Mouse (Mus musculus) yolk sac, embryonic 10.5 days (tissue): ENCODE measurements around the gene Krtap4-2.
"Not testable (repeated sequence)": the region's sequence is repeated elsewhere in the genome, so short reads cannot be mapped to it uniquely, and the experiment has no call there.

Source experiments
- DNase-seq: peaks from one replicate; pipeline ENCODE4 v3.0.0-alpha.2; 2017; ENCODE audit warnings: low spot score

Krtap4-2 gene

DNA sequence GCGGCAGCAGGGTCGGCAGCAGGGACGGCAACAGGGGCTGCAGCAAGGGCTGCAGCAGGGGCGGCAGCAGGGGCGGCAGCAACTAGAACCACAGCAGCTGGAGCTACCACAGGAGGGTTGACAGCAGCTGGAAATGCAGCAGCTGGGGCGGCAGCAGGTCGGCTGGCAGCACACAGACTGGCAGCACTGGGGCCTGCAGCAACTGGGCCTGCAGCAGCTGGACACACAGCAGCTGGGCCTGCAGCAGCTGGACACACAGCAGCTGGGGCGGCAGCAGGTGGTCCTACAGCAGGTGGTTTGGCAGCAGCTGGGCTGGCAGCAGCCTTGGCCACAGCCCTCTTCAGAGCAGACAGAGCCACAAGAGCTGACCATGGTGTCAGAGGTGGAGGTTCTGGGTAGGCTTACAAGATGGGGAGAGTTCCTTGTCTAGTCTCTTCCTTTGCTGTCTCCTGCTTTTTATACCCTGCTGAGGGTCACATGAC is at the start of gene Krtap4-2:
TSS of gene Krtap4-2 (minus strand) at position 432 of the 482 bp plus-strand sequence.
- DNase-seq: no peak

DNA sequence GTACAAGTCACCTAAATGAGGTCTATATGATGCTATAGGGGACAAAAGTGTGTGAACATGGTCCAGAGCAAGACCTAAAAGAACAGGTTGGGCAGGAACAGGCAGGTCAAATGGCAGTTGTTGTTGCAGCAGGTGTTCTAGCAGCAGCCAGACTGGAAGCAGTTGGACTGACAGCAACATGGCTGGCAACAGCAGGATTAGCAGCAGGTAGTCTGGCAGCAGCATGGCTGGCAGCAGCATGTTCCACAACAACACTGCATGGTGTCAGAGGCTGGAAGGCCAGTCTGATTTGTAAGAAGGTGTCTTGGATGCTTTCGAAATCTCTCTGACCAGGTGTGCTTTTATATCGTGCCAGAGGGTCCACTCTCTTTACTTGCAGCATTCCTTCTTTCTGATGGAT is 48.6 kb upstream of the Krtap4-2 start:
- no peak for DNase-seq

DNA sequence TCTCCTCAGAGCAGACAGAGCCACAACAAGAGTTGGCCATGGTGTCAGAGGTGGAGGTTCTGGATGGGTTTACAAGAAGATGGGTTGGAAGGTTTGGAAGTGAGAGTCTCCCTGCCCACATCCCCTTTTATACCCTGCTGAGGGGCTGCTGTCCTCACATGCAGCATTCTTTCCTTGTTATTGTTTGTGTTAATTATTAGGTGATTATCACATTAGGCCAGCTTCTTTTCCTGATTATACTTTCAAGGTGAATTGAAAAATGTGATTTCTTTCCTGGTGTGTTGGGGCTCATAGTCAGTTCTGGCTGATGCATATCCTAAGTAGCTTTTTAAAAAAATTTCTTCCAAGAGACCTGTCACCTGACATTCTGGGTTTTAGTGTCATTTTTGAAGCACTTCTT is 31.0 kb upstream of the Krtap4-2 start, which contains the start of gene Krtap4-6:
TSS of gene Krtap4-6 (minus strand) at position 101 of the 400 bp plus-strand sequence.
- no peak for DNase-seq

DNA sequence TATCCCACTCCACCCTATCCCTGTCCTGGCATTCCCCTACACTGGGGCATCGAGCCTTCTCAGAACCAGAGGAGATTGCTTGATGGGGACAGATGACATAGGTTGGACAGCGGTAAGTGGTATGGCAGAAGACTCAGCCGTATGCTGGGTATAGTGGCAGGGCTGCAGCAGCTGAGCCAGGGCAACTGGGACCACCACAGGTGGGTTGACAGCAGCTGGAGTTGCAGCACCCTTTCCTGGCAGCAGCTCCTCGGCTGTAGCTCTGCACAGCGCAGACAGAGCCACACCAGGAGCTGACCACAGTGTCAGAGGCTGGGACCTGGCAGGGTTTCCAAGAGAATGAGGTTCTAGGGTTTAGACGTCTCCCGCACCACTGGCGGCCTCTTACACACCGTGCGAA is 27.9 kb upstream of the Krtap4-2 start:
- no peak for DNase-seq

DNA sequence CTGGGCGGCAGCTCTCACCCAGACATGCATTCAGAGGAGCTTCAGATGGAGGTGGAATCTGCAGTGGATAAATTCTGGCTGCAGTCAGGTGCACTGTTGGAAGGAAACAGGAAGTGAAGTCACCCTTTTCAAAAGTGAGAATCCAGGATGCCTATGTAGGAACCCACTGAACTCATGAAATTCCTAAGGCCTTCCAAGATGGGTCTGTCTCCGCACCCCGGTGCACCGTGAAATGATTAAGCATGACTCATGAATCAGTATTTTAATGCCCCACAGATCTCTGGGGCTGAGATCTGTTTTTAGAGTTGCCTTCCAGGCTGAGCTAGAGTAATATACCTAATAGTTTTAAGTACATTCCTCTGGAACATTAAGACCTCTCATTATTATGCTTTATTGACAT is 24.4 kb upstream of the Krtap4-2 start:
- DNase-seq: no peak

DNA sequence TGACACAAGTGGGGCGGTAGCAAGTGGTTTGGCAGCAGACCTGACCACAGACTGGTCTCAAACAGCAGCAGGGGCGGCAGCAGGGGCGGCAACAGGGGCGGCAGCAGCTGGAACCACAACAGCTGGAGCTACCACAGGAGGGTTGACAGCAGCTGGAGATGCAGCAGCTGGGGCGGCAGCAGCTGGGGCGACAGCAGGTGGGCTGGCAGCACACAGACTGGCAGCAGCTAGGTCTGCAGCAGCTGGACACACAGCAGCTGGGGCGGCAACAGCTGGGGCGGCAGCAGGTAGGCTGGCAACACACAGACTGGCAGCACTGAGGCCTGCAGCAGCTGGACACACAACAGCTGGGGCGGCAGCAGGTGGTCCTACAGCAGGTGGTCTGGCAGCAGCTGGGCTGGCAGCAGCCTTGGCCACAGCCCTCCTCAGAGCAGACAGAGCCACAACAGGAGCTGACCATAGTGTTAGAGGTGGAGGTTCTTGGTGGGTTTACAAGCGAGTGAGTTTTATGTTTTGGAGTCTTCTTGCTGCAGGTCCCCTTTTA is 23.7 kb upstream of the Krtap4-2 start, which contains the start of gene Gm11563:
TSS of gene Gm11563 (minus strand) at position 494 of the 544 bp plus-strand sequence.
- DNase-seq: not testable (repeated sequence)

DNA sequence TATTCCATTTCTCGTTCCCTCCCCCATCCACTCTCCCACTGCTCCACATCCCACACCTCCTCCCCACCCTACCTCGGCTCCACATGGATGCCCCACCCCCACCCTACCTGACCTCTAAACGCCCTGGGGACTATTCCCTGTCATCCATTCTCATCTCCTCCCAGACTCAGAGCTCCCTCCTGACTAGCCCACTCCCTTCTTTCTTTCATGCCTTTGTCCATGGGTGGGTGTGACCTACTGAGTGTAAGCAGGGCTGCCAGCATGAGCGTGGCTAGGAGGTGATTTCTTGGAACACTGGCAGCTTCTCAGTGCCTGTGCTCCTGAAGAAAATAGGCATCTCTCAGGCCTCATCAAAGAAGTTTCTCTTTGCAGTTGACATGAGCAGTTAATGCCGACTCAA is 22.2 kb upstream of the Krtap4-2 start:
- no peak for DNase-seq

DNA sequence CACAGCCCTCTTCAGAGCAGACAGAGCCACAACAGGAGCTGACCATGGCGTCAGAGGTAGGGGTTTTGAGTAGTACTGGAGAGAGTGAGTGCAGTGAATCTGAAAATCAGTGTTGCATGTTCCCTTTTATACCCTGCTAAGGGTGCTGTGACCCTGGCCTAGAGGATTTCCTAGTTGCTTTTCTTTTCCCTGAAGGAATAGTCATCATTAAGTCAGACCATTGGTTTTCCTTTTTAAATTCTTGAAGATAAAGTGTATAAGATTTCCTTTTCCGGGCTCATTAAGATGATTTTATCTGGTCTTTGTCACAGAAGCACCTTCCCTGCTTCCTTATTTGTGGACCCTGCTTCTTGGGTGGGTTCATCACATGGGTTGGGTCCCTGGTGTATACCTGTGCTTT is 15.3 kb upstream of the Krtap4-2 start, which contains the start of gene Gm11555:
TSS of gene Gm11555 (minus strand) at position 101 of the 400 bp plus-strand sequence.
- DNase-seq: no peak

DNA sequence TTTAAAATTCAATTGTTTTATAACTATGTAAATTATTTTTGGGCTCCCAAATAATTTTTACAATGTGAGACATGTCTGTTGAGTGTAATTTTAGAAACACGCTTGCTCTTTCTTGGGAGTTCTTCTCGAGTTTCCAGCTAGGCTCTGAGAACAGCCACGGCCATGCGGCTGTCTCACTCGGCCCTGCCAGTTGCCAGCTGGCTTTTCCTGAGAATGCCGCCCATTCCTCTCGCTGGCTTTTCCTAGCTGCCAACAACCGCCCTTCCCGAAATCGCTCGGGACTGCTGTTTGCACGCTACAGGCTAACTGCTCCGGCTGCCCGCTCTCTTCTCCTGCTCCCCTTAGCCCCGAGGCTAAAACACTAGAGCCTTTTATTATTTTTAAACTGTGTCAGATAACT is 11.6 kb upstream of the Krtap4-2 start:
- no peak for DNase-seq

DNA sequence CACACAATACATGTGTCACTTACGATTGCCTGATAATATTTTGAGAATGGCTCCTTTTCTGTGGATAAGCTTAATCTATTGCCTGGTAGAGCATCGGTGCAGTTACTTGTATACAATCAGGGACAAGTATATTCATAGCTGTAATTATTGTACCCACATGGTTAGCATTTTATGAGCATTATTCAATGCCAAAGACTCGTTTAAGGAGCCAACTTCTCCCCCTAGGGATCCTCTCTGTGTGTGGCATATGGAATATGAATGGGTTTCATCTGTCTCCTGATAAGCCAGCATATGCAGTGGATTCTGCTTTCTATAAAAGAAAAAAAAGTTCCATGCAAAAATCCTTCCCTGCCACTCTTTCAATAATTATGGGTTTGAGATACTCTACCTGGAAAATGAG is 9.5 kb upstream of the Krtap4-2 start:
- DNase-seq: no peak

DNA sequence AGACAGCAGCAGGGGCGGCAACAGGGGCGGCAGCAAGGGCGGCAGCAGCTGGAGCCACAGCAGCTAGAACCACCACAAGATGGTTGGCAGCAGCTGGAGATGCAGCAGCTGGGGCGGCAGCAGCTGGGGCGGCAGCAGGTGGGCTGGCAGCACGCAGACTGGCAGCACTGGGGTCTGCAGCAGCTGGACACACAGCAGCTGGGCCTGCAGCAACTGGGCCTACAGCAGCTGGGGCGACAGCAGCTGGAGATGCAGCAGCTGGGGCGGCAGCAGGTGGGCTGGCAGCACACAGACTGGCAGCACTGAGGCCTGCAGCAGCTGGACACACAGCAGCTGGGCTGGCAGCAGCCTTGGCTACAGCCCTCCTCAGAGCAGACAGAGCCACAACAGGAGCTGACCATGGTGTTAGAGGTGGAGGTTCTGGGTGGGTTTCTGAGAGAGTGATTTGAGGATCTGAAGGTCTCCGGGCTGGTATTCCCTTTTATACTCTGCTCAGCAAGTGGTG is 8.8 kb upstream of the Krtap4-2 start, which contains the start of gene Krtap4-7:
TSS of gene Krtap4-7 (minus strand) at position 455 of the 505 bp plus-strand sequence.
- DNase-seq: not testable (repeated sequence)

DNA sequence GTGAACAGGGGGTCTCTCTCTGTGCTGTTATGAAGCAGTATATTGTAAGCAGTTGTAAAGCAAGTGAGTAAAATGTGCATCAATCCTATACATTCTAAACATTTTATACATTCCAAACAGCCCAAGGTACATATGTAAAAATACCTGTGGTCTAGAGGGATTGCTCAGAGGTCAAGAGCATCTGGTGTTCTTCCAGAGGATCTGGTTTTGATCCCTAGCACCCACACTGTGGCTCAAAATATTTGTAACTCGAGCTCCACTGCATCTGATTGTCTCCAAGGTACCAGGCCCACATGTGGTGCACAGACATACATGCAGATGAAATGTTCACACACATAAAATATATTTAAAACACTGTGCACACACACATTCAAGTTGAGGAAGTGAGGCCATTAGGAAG is 6.0 kb upstream of the Krtap4-2 start:
- DNase-seq: no peak

DNA sequence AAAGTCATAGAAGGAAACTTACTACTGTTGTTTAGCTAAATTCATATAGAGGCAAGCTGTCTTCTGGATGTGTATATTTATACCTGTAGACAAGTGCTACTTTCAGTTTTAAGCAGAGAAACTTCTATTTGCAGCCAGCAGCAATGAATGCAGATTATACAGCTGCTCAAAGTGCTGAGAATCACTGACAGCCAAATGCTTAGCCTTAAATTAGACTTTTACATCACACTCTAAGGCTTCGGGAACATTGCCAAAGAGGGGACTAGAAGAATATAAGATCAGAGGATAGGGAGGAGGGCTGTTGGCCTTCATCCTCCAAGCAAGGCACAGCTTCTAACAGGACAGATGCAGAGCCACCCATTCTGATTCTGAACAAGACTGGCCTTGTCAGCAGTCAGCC is 2.2 kb upstream of the Krtap4-2 start:
- no peak for DNase-seq

DNA sequence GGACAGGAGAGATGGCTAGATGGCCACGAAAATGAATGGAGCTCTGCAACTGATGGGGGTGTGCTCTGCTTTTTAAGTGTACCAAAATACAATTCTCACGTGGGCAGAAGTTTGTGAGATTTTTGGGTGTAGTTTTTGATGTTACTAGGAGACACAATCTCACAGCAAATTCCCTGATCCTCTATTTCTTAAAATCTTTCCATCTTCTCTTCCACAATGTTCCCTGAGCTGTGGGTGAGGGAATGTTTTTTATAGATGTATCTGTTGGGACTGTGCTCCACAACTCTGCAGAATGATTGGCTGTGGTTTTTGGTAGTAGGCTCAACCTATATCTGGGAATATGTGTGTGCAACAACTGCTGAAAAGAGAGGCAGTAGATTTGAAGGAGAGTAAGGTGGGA is 1.6 kb downstream of the Krtap4-2 start:
- DNase-seq: no peak

DNA sequence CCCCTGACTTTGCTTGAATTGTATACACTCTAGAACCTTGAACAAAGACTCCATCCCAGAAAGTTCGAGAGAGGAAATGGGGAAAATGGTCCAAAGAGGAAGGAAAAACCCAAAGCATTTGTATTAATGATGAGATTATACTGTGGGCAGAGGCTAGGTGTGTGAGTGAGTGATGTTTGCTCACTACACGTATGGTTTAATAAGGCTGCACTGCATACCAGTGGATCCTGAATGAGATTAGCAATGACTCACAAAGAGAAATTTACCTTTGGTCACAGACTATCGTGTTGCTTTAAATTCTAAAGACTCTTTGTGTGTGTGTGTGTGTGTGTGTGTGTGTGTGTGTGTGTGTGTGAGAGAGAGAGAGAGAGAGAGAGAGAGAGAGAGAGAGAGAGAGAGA is 4.0 kb downstream of the Krtap4-2 start:
- DNase-seq: no peak

DNA sequence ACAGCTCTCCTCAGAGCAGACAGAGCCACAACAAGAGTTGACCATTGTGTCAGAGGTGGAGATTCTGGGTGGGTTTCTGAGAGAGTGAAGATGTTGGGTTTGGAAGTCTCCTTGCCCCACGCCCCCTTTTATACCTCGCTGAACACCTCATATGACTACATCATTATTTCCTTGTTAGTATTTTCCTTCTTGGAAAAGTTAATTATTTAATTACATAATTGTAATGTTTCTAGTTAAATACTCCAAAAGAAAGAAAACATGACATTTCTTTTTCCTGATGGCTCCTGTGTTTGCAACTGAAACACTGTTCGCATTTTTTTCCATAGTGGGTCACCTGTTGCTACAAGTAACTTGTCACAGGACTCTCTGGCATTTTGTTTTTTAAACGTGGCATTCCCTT is 6.7 kb downstream of the Krtap4-2 start, which contains the start of gene Krtap4-1:
TSS of gene Krtap4-1 (minus strand) at position 101 of the 400 bp plus-strand sequence.
- no peak for DNase-seq

DNA sequence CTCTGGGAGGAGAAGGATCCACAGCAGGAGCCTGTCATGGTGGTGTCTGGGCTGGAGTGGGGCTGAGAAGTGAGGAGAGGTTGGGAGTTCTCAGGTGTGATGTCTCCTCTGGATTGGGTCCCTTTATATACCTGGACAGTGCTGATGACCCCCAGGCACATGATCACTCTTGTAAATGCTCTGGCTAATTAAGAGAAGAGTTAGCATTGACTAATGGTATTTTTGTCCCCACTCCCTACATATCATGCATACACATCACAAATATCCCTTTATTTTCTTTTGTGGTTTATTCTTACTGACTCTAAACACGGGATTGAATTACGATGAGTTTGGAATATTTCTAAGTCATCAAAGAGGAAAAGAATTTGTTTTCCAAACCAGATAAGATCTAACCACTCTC is 14.5 kb downstream of the Krtap4-2 start, which contains the start of gene Gm11562:
TSS of gene Gm11562 (minus strand) at position 101 of the 400 bp plus-strand sequence.
- DNase-seq: no peak

DNA sequence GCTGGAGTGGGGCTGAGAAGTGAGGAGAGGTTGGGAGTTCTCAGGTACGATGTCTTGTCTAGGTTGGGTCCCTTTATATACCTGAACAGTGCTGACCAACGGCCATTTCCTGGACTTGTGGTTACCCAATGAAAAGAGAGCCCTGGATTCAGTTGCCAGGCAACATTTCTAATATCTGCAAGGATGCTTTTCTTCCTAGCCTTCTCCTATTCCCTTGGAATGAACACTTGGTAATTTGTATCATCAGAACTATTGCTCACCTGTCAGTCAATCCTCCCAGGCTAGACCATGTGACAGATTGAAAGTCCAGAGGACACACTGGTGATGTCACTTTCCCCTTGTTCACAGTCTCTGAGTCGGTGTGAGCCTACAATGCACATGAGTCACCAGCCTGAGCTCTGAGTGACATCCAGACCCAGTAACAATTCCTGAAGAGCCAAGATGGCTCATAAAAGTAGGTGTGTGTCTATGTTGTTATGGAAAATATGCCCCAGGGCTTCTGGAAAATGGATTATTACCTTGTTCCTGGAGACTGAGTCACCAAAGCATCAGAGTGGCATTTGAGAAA is 20.0 kb downstream of the Krtap4-2 start, which contains the start of gene Krtap2-4:
TSS of gene Krtap2-4 (minus strand) at position 51 of the 568 bp plus-strand sequence.
- DNase-seq: no peak

DNA sequence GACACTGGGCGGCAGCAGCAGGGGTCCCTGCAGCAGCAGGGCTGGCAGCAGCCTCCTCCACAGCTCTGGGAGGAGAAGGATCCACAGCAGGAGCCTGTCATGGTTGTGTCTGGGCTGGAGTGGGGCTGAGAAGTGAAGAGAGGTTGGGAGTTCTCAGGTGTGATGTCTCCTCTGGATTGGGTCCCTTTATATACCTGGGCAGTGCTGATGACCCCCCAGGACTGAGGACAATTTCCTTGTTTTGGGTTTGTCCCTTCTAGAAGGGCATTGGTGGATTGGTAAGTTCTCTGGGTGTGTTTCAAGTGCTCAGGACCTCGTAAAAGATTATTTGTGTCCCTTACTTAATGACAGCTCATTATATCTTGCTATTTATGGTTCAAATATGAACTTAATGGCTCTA is 24.8 kb downstream of the Krtap4-2 start, which contains the start of gene Gm11937:
TSS of gene Gm11937 (minus strand) at position 101 of the 400 bp plus-strand sequence.
- DNase-seq: not testable (repeated sequence)

DNA sequence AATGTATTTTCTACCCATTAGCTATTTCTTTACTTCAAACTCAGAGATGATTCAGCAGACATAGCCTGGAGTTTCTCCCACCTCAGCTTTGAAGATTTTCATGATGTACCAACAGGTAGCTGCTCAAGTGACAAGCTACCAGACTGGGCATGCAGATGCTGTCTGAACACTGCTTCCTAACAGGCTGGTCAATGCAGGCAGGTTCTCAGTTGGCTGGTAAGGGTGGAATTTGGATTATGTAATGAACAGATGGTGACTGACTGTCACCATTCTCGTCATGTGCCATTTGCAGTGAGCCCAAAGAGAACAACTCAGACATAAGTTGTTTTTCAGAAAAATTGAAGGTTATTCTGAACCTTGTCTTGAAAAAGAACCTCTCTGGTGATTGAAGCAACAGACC is 25.8 kb downstream of the Krtap4-2 start:
- no peak for DNase-seq

DNA sequence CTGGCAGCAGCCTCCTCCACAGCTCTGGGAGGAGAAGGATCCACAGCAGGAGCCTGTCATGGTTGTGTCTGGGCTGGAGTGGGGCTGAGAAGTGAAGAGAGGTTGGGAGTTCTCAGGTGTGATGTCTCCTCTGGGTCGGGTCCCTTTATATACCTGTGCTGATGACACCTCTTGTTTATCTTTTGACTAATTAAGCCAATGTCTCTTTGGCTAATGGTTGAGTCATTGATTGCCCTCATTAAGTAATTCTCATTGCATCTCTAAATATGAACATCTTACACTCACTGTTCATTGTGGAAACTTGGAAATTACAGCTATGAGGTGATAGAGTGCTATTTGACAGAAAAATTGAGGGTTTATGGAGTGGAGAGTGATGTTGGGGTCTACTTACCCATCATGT is 31.7 kb downstream of the Krtap4-2 start, which contains the start of gene Gm11938:
TSS of gene Gm11938 (minus strand) at position 101 of the 400 bp plus-strand sequence.
- DNase-seq: not testable (repeated sequence)

DNA sequence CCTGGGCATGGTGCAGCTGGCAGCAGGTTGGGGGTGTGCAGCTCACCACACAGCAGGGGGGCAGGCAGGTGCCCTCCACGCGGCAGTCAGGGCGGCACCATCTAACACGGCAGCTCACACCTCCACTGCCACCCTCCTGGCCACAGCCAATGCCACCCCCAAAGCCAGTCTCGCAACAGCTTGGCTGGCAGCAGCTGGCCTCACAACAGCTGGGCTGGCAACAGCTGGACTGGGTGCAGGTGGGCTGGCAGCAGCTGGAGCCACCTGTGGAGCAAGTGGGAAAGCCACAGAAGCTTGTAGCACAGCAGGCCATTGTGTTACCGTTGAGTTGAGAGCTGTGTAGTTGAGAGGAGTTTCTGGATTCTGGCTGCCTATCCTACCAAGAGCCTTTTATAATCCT is 37.1 kb downstream of the Krtap4-2 start, which contains the start of gene Krtap9-3:
TSS of gene Krtap9-3 (minus strand) at position 364 of the 400 bp plus-strand sequence.
- DNase-seq: not testable (repeated sequence)

DNA sequence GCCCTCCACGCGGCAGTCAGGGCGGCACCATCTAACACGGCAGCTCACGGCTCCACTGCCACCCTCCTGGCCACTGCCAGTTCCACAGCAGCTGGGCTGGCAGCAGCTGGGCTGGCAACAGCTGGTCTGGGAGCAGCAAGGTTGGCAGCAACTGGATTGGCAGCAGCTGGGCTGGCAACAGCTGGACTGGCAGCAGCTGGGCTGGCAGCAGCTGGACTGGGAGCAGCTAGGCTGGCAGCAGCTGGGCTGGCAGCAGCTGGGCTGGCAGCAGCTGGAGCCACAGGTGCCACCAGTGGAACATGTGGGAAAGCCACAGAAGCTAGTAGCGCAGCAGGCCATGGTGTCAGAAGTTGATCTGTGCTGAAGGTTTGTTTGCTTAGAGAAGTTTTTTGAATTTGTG is 43.9 kb downstream of the Krtap4-2 start, which contains the start of gene Krtap1-3:
TSS of gene Krtap1-3 (minus strand) at position 359 of the 400 bp plus-strand sequence.
- DNase-seq: no peak
